Mouse (Mus musculus): ENCODE data around the gene Ptbp1.

DNA sequence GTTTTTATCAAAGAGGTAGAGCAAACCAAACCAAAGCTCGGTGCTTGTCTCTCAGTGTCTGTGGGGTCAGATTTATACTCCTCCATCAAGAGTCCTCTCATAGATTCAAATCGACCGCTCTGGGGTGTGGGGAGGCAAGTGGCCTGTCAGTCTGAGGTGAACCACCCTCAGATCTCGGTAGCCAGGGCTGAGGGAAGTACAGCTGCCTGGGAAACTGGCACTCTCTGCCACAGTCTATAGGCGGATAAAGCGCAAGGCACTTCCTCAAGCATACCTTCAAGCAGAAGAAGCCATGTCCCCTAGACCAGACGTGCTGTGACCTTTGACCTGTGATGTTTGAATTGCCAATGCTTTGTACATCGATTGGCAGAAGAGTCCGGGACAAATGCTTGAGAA is 21.4 kb upstream of the Ptbp1 start:
- TF ChIP-seq CTCF (IDR thresholded peaks at IDR 0.05; ENCODE audit: extremely low read depth, insufficient read depth, insufficient read length, insufficient replicate concordance) (no peak), POLR2A (IDR thresholded peaks at IDR 0.05; ENCODE audit: low read depth, low read length) (no peak)

Measured in spleen, adult 2 months (tissue).